Mouse (Mus musculus) frontal cortex, postnatal 14 days (tissue): ENCODE results near the gene Wdr27.
A peak's percentile ranks its signal among the peaks of the same experiment; 100 is the strongest.
"Not testable (repeated sequence)": the region's sequence is repeated elsewhere in the genome, so short reads cannot be mapped to it uniquely, and the experiment has no call there.

Experiments
- DNase-seq, 2 experiments: peaks; one replicate each; pipeline ENCODE4 v3.0.0; 2022; ENCODE audit warnings: low spot score in 2 of 2

Wdr27 gene

GRCm38 (mm10) chr17:14943009-14943728, at the start of gene Wdr27, which contains the start of gene 1600012H06Rik:
TSS of gene Wdr27 (minus strand) at chr17:14943158.
TSS of gene 1600012H06Rik (plus strand) at chr17:14943184.
- peak; percentile 96 to 98 for DNase-seq

GRCm38 (mm10) chr17:14992522-14993138, 49.7 kb upstream of the Wdr27 start:
- DNase-seq: not testable (repeated sequence)

- peak in 1 of 2 experiments; percentile 3 for DNase-seq
Measured at GRCm38 (mm10) chr17:14990116-14990702, 47.3 kb upstream of the Wdr27 start.

- not testable (repeated sequence) for DNase-seq
Measured at GRCm38 (mm10) chr17:14978362-14979038, 35.5 kb upstream of the Wdr27 start, which contains the start of the genes 9030025P20Rik and Gm3417. TSS of gene 9030025P20Rik (plus strand) at chr17:14978468. TSS of gene Gm3417 (minus strand) at chr17:14978790.

GRCm38 (mm10) chr17:14977718-14978361, 34.9 kb upstream of the Wdr27 start:
- DNase-seq: not testable (repeated sequence)

- not testable (repeated sequence) for DNase-seq
Measured at GRCm38 (mm10) chr17:14968373-14968913, 25.5 kb upstream of the Wdr27 start.

GRCm38 (mm10) chr17:14961557-14962154, 18.7 kb upstream of the Wdr27 start:
- DNase-seq: not testable (repeated sequence)

- peak in 1 of 2 experiments; percentile 24 for DNase-seq
Measured at GRCm38 (mm10) chr17:14960951-14961556, 18.1 kb upstream of the Wdr27 start, which contains the start of gene Phf10. TSS of gene Phf10 (minus strand) at chr17:14961273.

GRCm38 (mm10) chr17:14960520-14960919, 17.6 kb upstream of the Wdr27 start:
- DNase-seq: no peak

GRCm38 (mm10) chr17:14959979-14960378, 17.0 kb upstream of the Wdr27 start:
- DNase-seq: no peak

GRCm38 (mm10) chr17:14958686-14959327, 15.8 kb upstream of the Wdr27 start:
- DNase-seq: no peak

- no peak for DNase-seq
Measured at GRCm38 (mm10) chr17:14953452-14953851, 10.5 kb upstream of the Wdr27 start.

GRCm38 (mm10) chr17:14949161-14949827, 6.3 kb upstream of the Wdr27 start:
- DNase-seq: no peak

GRCm38 (mm10) chr17:14944551-14944950, 1.6 kb upstream of the Wdr27 start:
- no peak for DNase-seq

GRCm38 (mm10) chr17:14943729-14944059, 736 bp upstream of the Wdr27 start:
- DNase-seq: no peak

GRCm38 (mm10) chr17:14942181-14942580, 777 bp downstream of the Wdr27 start:
- DNase-seq: not testable (repeated sequence)

- no peak for DNase-seq
Measured at GRCm38 (mm10) chr17:14935841-14936605, 6.9 kb downstream of the Wdr27 start.

- not testable (repeated sequence) for DNase-seq
Measured at GRCm38 (mm10) chr17:14935280-14935679, 7.7 kb downstream of the Wdr27 start.
